20 mouse cellular contexts compared by ENCODE assay signal in genomic region chr13:41436731-41437130, GRCm38 (mm10). TPM values are rescaled to one million over a fixed set of nuclear protein-coding genes. Genes with fewer than 3 reads are reported as not detected.
DNase-seq lines count a peak whose midpoint lies in the region; ATAC-seq lines count a peak whose summit lies in the region.
"Had no signal": no experiment of that assay in that cellular context is flagged by ENCODE, and none has a peak within 500 bp of the region (broad histone marks: within the 10 kb centered on the region; RNA-seq: fewer than 3 reads in every experiment).

No protein-coding gene starts in this region.

- no peak overlapping the region for H3K27ac ChIP-seq in kidney, embryonic 14.5 days (ENCODE audit: low read depth, low read length)
- H3K27ac ChIP-seq: embryonic facial prominence, embryonic 13.5 days; forebrain, embryonic 10.5 days; heart, embryonic 15.5 days; hindbrain, embryonic 15.5 days; neural tube, embryonic 13.5 days had no signal

- no peaks in the 10 kb centered on the region for H3K27me3 ChIP-seq in kidney, embryonic 14.5 days (ENCODE audit: control insufficient read depth, insufficient read depth, low read length)
- H3K27me3 ChIP-seq: embryonic facial prominence, embryonic 13.5 days; hindbrain, embryonic 15.5 days; neural tube, embryonic 13.5 days; Patski had no signal

- 50% methylated on average over 5 of the region's 5 CpGs for WGBS in kidney, embryonic 14.5 days

- no peak overlapping the region for H3K4me3 ChIP-seq in kidney, embryonic 14.5 days (ENCODE audit: low read length)
- H3K4me3 ChIP-seq: embryonic facial prominence, embryonic 13.5 days; forebrain, embryonic 10.5 days; heart, embryonic 15.5 days; hindbrain, embryonic 15.5 days; neural tube, embryonic 13.5 days had no signal

- H3K4me2 ChIP-seq in kidney, embryonic 14.5 days (replicated peaks; ENCODE audit: low read depth, low read length) = no peak overlapping the region
- H3K4me2 ChIP-seq: embryonic facial prominence, embryonic 13.5 days; heart, embryonic 15.5 days; hindbrain, embryonic 15.5 days; lung, embryonic 14.5 days; neural tube, embryonic 13.5 days had no signal

- intact Hi-C loops in heart, postnatal 10 days (cut with DNase I) = no loop called here

- ATAC-seq in kidney, embryonic 14.5 days (ENCODE audit: low FRiP score, low TSS enrichment) = peak; percentile 35; the same call in 1 of the 2 replicates
- ATAC-seq: Patski had no signal

- H3K36me3 ChIP-seq in kidney, embryonic 14.5 days (ENCODE audit: control insufficient read depth, insufficient read depth, low read length) = no peaks in the 10 kb centered on the region
- H3K36me3 ChIP-seq: embryonic facial prominence, embryonic 13.5 days; forebrain, embryonic 10.5 days; heart, embryonic 15.5 days; hindbrain, embryonic 15.5 days; neural tube, embryonic 13.5 days had no signal

- no peak overlapping the region for H3K9ac ChIP-seq in kidney, embryonic 14.5 days (ENCODE audit: low read depth, low read length)
- H3K9ac ChIP-seq: embryonic facial prominence, embryonic 13.5 days; heart, embryonic 15.5 days; hindbrain, embryonic 15.5 days; lung, embryonic 14.5 days; neural tube, embryonic 13.5 days had no signal

- no peaks in the 10 kb centered on the region for H3K4me1 ChIP-seq in kidney, embryonic 14.5 days (ENCODE audit: control insufficient read depth, insufficient read depth, low read length)
- H3K4me1 ChIP-seq: embryonic facial prominence, embryonic 13.5 days; forebrain, embryonic 10.5 days; heart, embryonic 15.5 days; hindbrain, embryonic 15.5 days; neural tube, embryonic 13.5 days had no signal

- DNase-seq in kidney, adult 8-10 months = no peak
- peak; percentile 8 for DNase-seq in 3134 (ENCODE audit: extremely low read depth, insufficient read length, low spot score)
- peak; percentile 37 for DNase-seq in 416B (ENCODE audit: low read depth)
- DNase-seq in heart, postnatal 10 days = peak; percentile 40 to 41
- no peak for DNase-seq in layer of hippocampus, adult 18-20 months (ENCODE audit: low spot score in 2 of 2)
- no peak for DNase-seq in adrenal gland, postnatal 4 days (ENCODE audit: low spot score in 2 of 2)
- no peak for DNase-seq in thymus, adult 18-20 months
- DNase-seq: cerebellum, adult 11-12 months; kidney, adult 18-20 months; layer of hippocampus, adult 9-11 months; liver; lung, embryonic 14.5 days; right cerebral cortex, postnatal 25 days had no signal

- H3K9me3 ChIP-seq in kidney, embryonic 14.5 days (ENCODE audit: control insufficient read depth, low read length) = no peaks in the 10 kb centered on the region
- H3K9me3 ChIP-seq: embryonic facial prominence, embryonic 13.5 days; forebrain, embryonic 10.5 days; heart, embryonic 15.5 days; hindbrain, embryonic 15.5 days; neural tube, embryonic 13.5 days had no signal

RNA-seq across cellular contexts. Expression of gene Nedd9, which starts 50.4 kb away (rescaled TPM):
- 16.8 and 24.9 TPM in 2 replicates for polyA plus RNA-seq in kidney, embryonic 14.5 days (2014; fragmentation: Nextera tagmentation; extraction: Ambion mirVana)
- 10 to 100 TPM; 38.5 to 40.9 TPM for total RNA-seq in heart, postnatal 10 days (2021)
- 10 to 100 TPM; 12.6 to 12.9 TPM for total RNA-seq in layer of hippocampus, adult 18-20 months (2021)
- 10 to 100 TPM; 31.6 to 37.2 TPM for total RNA-seq in adrenal gland, postnatal 4 days (2021)

Comparison
In these comparisons a context has a peak if more than half of its experiments do, and no peak if none do; other contexts are left out.
1. DNase-seq: peak in 3134 (single experiment), 416B (single experiment) and heart, postnatal 10 days (2 of 2); none in kidney, adult 8-10 months (0 of 2), layer of hippocampus, adult 18-20 months (0 of 2), adrenal gland, postnatal 4 days (0 of 2) and thymus, adult 18-20 months (0 of 2).